Mouse (Mus musculus) leukemia stem cell, adult 10-12 weeks (primary cell): ENCODE measurements around the gene Ttc6. TPM values are rescaled to one million over a fixed set of nuclear protein-coding genes. Genes with fewer than 3 reads are reported as not detected.

ENCODE experiments used
- polyA plus RNA-seq: library from polyadenylated mRNA; stranded (reverse); fragments of >175 nt; gene quantifications from 2 replicates; pipeline ENCODE4 v1.2.3, GENCODE M21; 2012; ENCODE audit warnings: low replicate concordance

The Ttc6 gene
- not detected in 2 replicates for polyA plus RNA-seq

DNA sequence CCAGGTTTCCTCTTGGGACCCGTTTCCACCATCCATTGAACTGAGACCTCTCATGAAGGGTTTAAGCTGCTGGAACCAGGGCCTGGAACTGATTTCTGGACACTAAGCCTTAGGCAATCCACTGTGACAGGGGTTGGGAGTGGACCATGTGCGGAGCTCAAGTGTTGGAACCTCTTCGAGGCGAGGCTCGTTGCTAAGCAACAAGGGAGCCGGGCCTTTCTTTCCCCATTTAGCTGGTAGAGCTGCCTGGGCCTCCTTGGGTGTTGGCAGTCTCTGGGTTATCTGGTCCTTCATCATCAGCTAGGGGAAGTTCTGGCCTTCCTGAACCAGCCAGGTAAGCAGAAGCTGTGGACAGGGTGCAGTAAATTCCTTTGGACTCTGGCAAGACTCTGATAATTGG, at the start of gene Ttc6:
Ttc6 (plus strand) TSS at position 205 of the 400 bp plus-strand sequence.

DNA sequence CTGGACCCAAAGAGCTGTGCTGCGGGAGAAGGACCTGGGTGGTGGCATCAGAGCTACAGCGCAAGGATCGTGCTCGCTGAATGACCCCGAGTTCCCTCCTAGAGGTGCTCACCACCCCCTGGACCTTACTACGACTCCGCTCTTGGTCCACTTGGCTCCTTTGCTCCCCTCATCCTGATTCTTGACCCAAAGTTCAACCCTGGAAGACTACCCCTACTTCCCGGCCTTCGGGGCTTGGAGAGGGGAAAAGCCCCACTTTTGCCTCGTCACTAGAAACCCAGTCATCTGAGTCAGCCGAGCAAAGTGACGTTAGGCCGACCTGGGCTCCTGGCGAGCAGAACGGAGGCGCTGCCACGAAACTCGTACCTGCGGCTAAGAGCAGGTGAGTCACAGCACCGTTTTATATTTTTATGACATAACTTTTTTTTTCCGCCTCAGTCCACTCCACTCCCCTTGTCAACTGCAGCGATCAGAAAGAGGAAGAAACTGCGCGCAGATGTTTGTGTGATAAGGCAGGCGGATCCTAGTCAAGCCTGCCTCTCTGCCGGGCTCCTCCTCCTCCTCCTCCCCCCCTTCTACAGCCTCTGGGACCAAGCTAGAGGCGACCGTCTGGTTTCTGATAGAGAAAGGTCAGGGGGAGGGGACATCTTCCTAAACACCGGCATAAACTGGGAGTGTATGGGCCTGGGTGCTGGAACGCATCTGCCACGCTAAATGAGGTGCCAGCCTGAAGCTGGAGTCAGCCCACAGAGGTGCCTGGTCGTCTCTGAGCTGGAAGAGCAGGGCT, 17.3 kb upstream of the Ttc6 start, which contains the start of gene Foxa1:
Foxa1 (minus strand) TSS at position 502 of the 787 bp plus-strand sequence.

Other genes starting within 250 kb of the Ttc6 start
- gene Foxa1, start 17.2 kb upstream of the Ttc6 start, polyA plus RNA-seq: not detected in 2 replicates